Mouse (Mus musculus): Measurements from ENCODE around the gene Olfr926. TPM values are rescaled to one million over a fixed set of nuclear protein-coding genes. Genes with fewer than 3 reads are reported as not detected.
"Not testable (repeated sequence)": the region's sequence is repeated elsewhere in the genome, so short reads cannot be mapped to it uniquely, and the experiment has no call there.

The Olfr926 gene
- not detected in 2 replicates for polyA plus RNA-seq (2012; rRNA removed)

GRCm38 (mm10) chr9:38876826-38877225, at the start of gene Olfr926:
TSS of gene Olfr926 (plus strand) at chr9:38877126.
- H3K36me3 ChIP-seq (ENCODE audit: control insufficient read depth, insufficient read depth, low read length): no peaks in the 10 kb centered on the region
- no peak within 1 kb of the TSS for H3K27ac ChIP-seq (ENCODE audit: insufficient read depth, low read depth, low read length)
- WGBS: 70% methylated on average over 2 of the region's 2 CpGs
- no peak within 1 kb of the TSS for H3K4me3 ChIP-seq (ENCODE audit: insufficient read depth, low read depth, low read length)
- no peak for DNase-seq
- no peaks in the 10 kb centered on the region for H3K27me3 ChIP-seq (replicated peaks; ENCODE audit: control insufficient read depth, insufficient read depth, low read length)
- no peaks in the 10 kb centered on the region for H3K4me1 ChIP-seq (ENCODE audit: control insufficient read depth, insufficient read depth, low read length)
- TF ChIP-seq CTCF (conservative IDR thresholded peaks at IDR 0.05; ENCODE audit: insufficient read depth, insufficient read length, low read depth, low read length) (no peak), POLR2A (IDR thresholded peaks at IDR 0.05; ENCODE audit: low read depth, low read length) (no peak)

- Histone ChIP-seq H3K36me3 (ENCODE audit: control insufficient read depth, insufficient read depth, low read length) (no peaks in the 10 kb centered on the region), H3K4me1 (ENCODE audit: control insufficient read depth, insufficient read depth, low read length) (no peaks in the 10 kb centered on the region), H3K4me3 (ENCODE audit: insufficient read depth, low read depth, low read length) (no peak overlapping the region), H3K27ac (ENCODE audit: insufficient read depth, low read depth, low read length) (no peak overlapping the region), H3K27me3 (replicated peaks; ENCODE audit: control insufficient read depth, insufficient read depth, low read length) (no peaks in the 10 kb centered on the region)
- 79% methylated on average over 2 of the region's 2 CpGs for WGBS
- TF ChIP-seq POLR2A (IDR thresholded peaks at IDR 0.05; ENCODE audit: low read depth, low read length) (no peak), CTCF (conservative IDR thresholded peaks at IDR 0.05; ENCODE audit: insufficient read depth, insufficient read length, low read depth, low read length) (no peak)
- DNase-seq: no peak
These were observed 43.9 kb upstream of the Olfr926 start for GRCm38 (mm10) chr9:38833027-38833426.

GRCm38 (mm10) chr9:38844149-38844548, 32.8 kb upstream of the Olfr926 start, which contains the start of gene Olfr924:
TSS of gene Olfr924 (plus strand) at chr9:38844449.
- TF ChIP-seq POLR2A (IDR thresholded peaks at IDR 0.05; ENCODE audit: low read depth, low read length) (no peak), CTCF (conservative IDR thresholded peaks at IDR 0.05; ENCODE audit: insufficient read depth, insufficient read length, low read depth, low read length) (no peak)
- DNase-seq: no peak
- no peak within 1 kb of the TSS for H3K4me3 ChIP-seq (ENCODE audit: insufficient read depth, low read depth, low read length)

GRCm38 (mm10) chr9:38854760-38855159, 22.2 kb upstream of the Olfr926 start, which contains the start of gene Olfr26:
TSS of gene Olfr26 (plus strand) at chr9:38855060.
- TF ChIP-seq POLR2A (IDR thresholded peaks at IDR 0.05; ENCODE audit: low read depth, low read length) (no peak), CTCF (conservative IDR thresholded peaks at IDR 0.05; ENCODE audit: insufficient read depth, insufficient read length, low read depth, low read length) (no peak)
- Histone ChIP-seq H3K27ac (ENCODE audit: insufficient read depth, low read depth, low read length) (no peak within 1 kb of the TSS), H3K36me3 (ENCODE audit: control insufficient read depth, insufficient read depth, low read length) (no peaks in the 10 kb centered on the region), H3K27me3 (replicated peaks; ENCODE audit: control insufficient read depth, insufficient read depth, low read length) (no peaks in the 10 kb centered on the region), H3K4me3 (ENCODE audit: insufficient read depth, low read depth, low read length) (no peak within 1 kb of the TSS), H3K4me1 (ENCODE audit: control insufficient read depth, insufficient read depth, low read length) (no peaks in the 10 kb centered on the region)
- no peak for DNase-seq

More at GRCm38 (mm10) chr9:38844149-38844548, 32.8 kb upstream of the Olfr926 start, which contains the start of gene Olfr924:
- 91% methylated on average over 1 of the region's 1 CpGs for WGBS
- no peak within 1 kb of the TSS for H3K27ac ChIP-seq (ENCODE audit: insufficient read depth, low read depth, low read length)
- no peaks in the 10 kb centered on the region for H3K36me3 ChIP-seq (ENCODE audit: control insufficient read depth, insufficient read depth, low read length)
- no peaks in the 10 kb centered on the region for H3K27me3 ChIP-seq (replicated peaks; ENCODE audit: control insufficient read depth, insufficient read depth, low read length)
- no peaks in the 10 kb centered on the region for H3K4me1 ChIP-seq (ENCODE audit: control insufficient read depth, insufficient read depth, low read length)

GRCm38 (mm10) chr9:38874880-38875279, 2.0 kb upstream of the Olfr926 start:
- WGBS: 43% methylated on average over 2 of the region's 2 CpGs
- not testable (repeated sequence) for H3K4me3 ChIP-seq (ENCODE audit: insufficient read depth, low read depth, low read length); H3K27me3 ChIP-seq (replicated peaks; ENCODE audit: control insufficient read depth, insufficient read depth, low read length); DNase-seq; H3K27ac ChIP-seq (ENCODE audit: insufficient read depth, low read depth, low read length); H3K36me3 ChIP-seq (ENCODE audit: control insufficient read depth, insufficient read depth, low read length); H3K4me1 ChIP-seq (ENCODE audit: control insufficient read depth, insufficient read depth, low read length)

Other genes starting within 250 kb of the Olfr926 start
- not detected in 2 replicates for gene Olfr916, start 217.3 kb upstream of the Olfr926 start, polyA plus RNA-seq (2012; rRNA removed)
- not detected in 2 replicates for gene Olfr917, start 211.3 kb upstream of the Olfr926 start, polyA plus RNA-seq (2012; rRNA removed)
- gene Olfr918, start 202.5 kb upstream of the Olfr926 start, polyA plus RNA-seq (2012; rRNA removed): not detected in 2 replicates
- gene Olfr919, start 173.5 kb upstream of the Olfr926 start, polyA plus RNA-seq (2012; rRNA removed): not detected in 2 replicates
- 16.8 and 17.7 TPM in 2 replicates for gene Vwa5a, start 158.9 kb upstream of the Olfr926 start, polyA plus RNA-seq (2012; rRNA removed)
- gene Olfr920, start 124.8 kb upstream of the Olfr926 start, polyA plus RNA-seq (2012; rRNA removed): 0.07 and 0.11 TPM in 2 replicates
- gene Olfr921, start 104.1 kb upstream of the Olfr926 start, polyA plus RNA-seq (2012; rRNA removed): not detected in 2 replicates
- gene Olfr922, start 62.5 kb upstream of the Olfr926 start, polyA plus RNA-seq (2012; rRNA removed): not detected in 2 replicates
- gene Olfr923, start 50.6 kb upstream of the Olfr926 start, polyA plus RNA-seq (2012; rRNA removed): not detected in 2 replicates
- not detected in 2 replicates for gene Olfr924, start 32.7 kb upstream of the Olfr926 start, polyA plus RNA-seq (2012; rRNA removed)
- gene Olfr26, start 22.1 kb upstream of the Olfr926 start, polyA plus RNA-seq (2012; rRNA removed): not detected in 2 replicates
- gene Olfr930, start 52.7 kb downstream of the Olfr926 start, polyA plus RNA-seq (2012; rRNA removed): not detected in 2 replicates
- not detected in 2 replicates for gene Olfr933, start 95.2 kb downstream of the Olfr926 start, polyA plus RNA-seq (2012; rRNA removed)
- not detected in 2 replicates for gene Olfr934, start 111.2 kb downstream of the Olfr926 start, polyA plus RNA-seq (2012; rRNA removed)
- gene Olfr935, start 122.6 kb downstream of the Olfr926 start, polyA plus RNA-seq (2012; rRNA removed): not detected in 2 replicates
- gene Olfr146, start 146.3 kb downstream of the Olfr926 start, polyA plus RNA-seq (2012; rRNA removed): not detected in 2 replicates
- gene Olfr937, start 187.8 kb downstream of the Olfr926 start, polyA plus RNA-seq (2012; rRNA removed): not detected in 2 replicates
- not detected in 2 replicates for gene Olfr938, start 201.8 kb downstream of the Olfr926 start, polyA plus RNA-seq (2012; rRNA removed)

Data from kidney, adult 2 months (tissue).